Mouse (Mus musculus) heart, embryonic 12.5 days (tissue): ENCODE results near the gene Mcm2. TPM values are rescaled to one million over a fixed set of nuclear protein-coding genes. Genes with fewer than 3 reads are reported as not detected.

Experiments used
- ATAC-seq: fragments of 200-750 bp; cut with Nextera tagmentation; 2 replicates; pipeline ENCODE4 v1.8.0; 2017; ENCODE audit warnings: moderate TSS enrichment, moderate library complexity; ENCODE audit not compliant: insufficient number of reproducible peaks, low FRiP score
- H3K27ac ChIP-seq: fragments of 300-500 bp; sonication (generic); 2 replicates; pipeline ENCODE4 v1.5.1; 2016; ENCODE audit warnings: mild to moderate bottlenecking, moderate library complexity; ENCODE audit not compliant: poor library complexity, severe bottlenecking
- H3K27me3 ChIP-seq: fragments of 300-500 bp; sonication (generic); replicated peaks from 2 replicates; pipeline ENCODE4 v1.6.1; 2016; ENCODE audit warnings: mild to moderate bottlenecking, moderate library complexity
- H3K36me3 ChIP-seq: fragments of 300-500 bp; sonication (generic); 2 replicates; pipeline ENCODE4 v1.6.1; 2016; ENCODE audit warnings: mild to moderate bottlenecking, moderate library complexity
- H3K4me1 ChIP-seq: fragments of 300-500 bp; sonication (generic); replicated peaks from 2 replicates; pipeline ENCODE4 v1.6.1; 2016; ENCODE audit warnings: mild to moderate bottlenecking
- H3K4me2 ChIP-seq: fragments of 300-500 bp; sonication (generic); 2 replicates; pipeline ENCODE4 v1.6.1; 2016; ENCODE audit warnings: mild to moderate bottlenecking, moderate library complexity
- H3K4me3 ChIP-seq: fragments of 300-500 bp; sonication (generic); 2 replicates; pipeline ENCODE4 v1.5.1; 2016; ENCODE audit warnings: mild to moderate bottlenecking
- H3K9ac ChIP-seq: fragments of 300-500 bp; sonication (generic); 2 replicates; pipeline ENCODE4 v1.6.1; 2016; ENCODE audit warnings: mild to moderate bottlenecking, moderate library complexity
- H3K9me3 ChIP-seq: fragments of 300-500 bp; sonication (generic); replicated peaks from 2 replicates; pipeline ENCODE4 v1.6.1; 2016; ENCODE audit warnings: mild to moderate bottlenecking, moderate library complexity
- WGBS: fragments of 180-500 bp; shearing (Covaris S2); methylation state at CpG from one replicate; pipeline ENCODE4 v1.1.7; 2016; 5-methylcytosine and 5-hydroxymethylcytosine counted together
- polyA plus RNA-seq: library from polyadenylated mRNA; unstranded; fragments of >200 nt; fragmentation: Nextera tagmentation; extraction: Ambion mirVana; gene quantifications from 2 replicates; pipeline ENCODE4 v1.2.1, GENCODE M21; 2016

Gene Mcm2
- polyA plus RNA-seq, 1 experiment from 2014 or later = 130 TPM

DNA sequence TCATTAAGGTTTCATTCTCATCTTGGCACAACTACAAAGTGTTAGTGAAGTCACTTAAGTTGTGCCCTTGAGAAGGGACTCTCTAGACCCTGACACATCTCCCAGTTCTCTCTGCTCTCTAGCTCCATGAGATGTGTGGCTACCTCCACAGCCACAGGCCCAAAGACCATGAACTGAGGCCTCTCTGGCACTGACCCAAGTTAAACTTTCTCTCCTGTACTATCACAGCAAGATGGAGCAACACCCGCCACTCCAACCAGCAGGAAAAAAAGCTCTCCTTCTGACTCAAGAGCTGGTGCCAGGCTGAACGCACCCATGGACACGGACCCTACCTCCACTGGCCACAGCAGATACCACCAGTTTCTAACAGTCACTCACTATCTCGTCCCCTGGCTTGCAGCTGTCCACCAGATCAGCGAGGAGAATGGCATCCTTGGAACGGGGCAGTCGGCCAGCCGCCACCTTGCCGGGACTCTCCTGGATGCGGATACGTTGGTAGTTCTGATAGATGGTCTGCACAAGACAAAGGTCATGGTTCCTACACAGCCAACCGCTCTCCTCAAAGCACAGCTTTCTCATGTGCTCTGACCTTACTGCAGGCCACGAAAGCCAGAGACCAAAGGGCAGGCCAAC lies 9.1 kb downstream of the Mcm2 start:
- Histone ChIP-seq H3K36me3 (peaks cover 98% of the 10 kb centered on the region), H3K27ac (no peak overlapping the region), H3K9me3 (no peaks in the 10 kb centered on the region), H3K27me3 (no peaks in the 10 kb centered on the region), H3K4me2 (no peak overlapping the region), H3K9ac (no peak overlapping the region), H3K4me3 (no peak overlapping the region), H3K4me1 (no peaks in the 10 kb centered on the region; the same call in 1 of the 2 replicates)
- WGBS = 84% methylated on average over 13 of the region's 13 CpGs
- ATAC-seq = no peak

DNA sequence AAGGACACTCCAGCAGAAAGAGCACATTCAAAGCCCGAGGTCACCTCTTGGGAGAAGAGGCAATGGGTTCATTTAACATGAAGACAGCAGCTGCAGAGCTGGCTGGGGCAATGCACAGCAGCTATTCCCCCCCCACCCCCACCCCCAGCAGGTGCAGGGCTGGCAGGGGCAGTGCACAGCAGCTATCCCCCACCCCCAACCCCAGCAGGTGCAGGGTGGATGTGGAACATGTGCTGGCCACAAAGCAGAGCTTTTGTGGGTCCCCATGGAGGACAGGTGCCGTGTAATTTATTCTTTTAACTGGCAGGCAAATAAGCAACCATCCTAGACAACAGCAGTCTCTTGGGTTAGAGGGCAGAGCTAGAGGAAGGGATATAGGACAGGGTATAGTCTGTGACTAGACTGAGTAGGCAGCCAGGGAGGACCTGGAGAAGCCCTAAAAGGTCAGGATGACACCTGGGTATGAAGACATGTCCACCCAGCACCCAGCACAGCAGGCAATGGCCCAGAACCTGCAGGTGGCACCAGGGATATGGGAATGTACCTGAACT lies 12.1 kb downstream of the Mcm2 start:
- Histone ChIP-seq H3K4me1 (no peaks in the 10 kb centered on the region; the same call in 1 of the 2 replicates), H3K27me3 (no peaks in the 10 kb centered on the region), H3K36me3 (peaks cover 99% of the 10 kb centered on the region), H3K9me3 (no peaks in the 10 kb centered on the region), H3K4me3 (no peak overlapping the region), H3K4me2 (no peak overlapping the region), H3K9ac (no peak overlapping the region), H3K27ac (no peak overlapping the region)
- WGBS = 95% methylated on average over 2 of the region's 2 CpGs
- ATAC-seq = no peak

DNA sequence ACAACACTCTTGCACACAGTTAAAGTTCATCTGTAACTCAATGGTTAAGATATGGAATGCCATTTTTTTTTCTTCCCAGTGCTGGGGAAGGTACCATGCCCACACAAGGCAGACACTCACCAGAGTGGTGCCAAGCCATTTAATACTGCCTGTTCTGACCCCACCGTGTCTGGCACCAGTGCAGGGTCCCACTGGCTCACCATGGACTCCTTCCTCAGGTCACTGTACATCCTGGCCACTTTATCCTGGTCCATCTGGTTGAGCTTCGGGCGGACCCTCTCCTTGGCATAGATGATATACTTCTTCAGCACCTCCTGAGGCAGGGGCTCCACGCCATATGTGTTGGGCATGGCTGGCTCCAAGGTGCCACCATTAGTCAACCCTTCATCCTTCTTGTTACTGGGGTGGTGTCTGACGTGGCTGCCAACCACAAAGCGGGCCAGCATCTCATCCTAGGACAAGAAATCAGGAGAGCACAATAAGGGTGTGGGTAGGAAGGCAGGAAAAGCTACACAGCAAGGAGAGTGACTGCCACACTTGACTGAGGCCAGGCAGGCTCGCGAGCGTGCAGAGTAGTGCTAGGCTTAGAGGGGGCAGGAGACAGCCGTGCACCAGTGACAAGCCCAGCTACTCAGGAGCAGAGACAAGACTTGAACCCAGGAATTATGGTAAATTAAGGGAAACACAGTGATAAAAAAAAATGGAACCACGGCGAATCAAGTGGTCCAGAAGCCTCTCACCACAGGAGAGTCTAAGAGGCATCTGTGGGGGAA lies 12.8 kb downstream of the Mcm2 start:
- no peak overlapping the region for H3K9ac ChIP-seq
- ATAC-seq = no peak
- H3K36me3 ChIP-seq = peaks cover 98% of the 10 kb centered on the region
- no peaks in the 10 kb centered on the region; the same call in 1 of the 2 replicates for H3K4me1 ChIP-seq
- no peaks in the 10 kb centered on the region for H3K27me3 ChIP-seq
- 94% methylated on average over 12 of the region's 12 CpGs for WGBS
- no peak overlapping the region for H3K27ac ChIP-seq
- no peaks in the 10 kb centered on the region for H3K9me3 ChIP-seq
- no peak overlapping the region for H3K4me3 ChIP-seq
- H3K4me2 ChIP-seq = no peak overlapping the region

DNA sequence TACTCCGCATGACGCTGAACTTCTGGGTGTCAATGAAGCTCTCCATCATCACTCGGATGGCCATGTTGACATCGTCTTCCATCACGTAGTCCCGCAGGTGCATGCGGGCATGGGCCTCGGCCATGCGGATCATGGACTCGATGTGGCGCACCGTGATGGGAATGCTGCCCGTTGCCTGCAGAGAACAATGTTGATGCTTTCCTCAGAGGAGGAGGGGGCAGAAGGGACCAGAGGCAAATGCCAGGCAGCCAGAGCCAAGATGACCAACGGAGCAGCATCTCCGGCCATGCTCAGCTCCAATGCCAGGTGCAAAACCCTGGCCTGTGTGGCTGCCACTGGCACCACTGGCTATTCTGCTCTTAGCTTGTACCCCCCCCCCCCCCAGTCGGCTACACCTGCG lies 13.9 kb downstream of the Mcm2 start:
- Histone ChIP-seq H3K36me3 (peaks cover 93% of the 10 kb centered on the region), H3K9ac (no peak overlapping the region), H3K4me2 (no peak overlapping the region), H3K4me1 (no peaks in the 10 kb centered on the region; the same call in 1 of the 2 replicates), H3K27me3 (no peaks in the 10 kb centered on the region), H3K9me3 (no peaks in the 10 kb centered on the region), H3K27ac (no peak overlapping the region), H3K4me3 (no peak overlapping the region)
- WGBS = 95% methylated on average over 17 of the region's 17 CpGs
- ATAC-seq = no peak

DNA sequence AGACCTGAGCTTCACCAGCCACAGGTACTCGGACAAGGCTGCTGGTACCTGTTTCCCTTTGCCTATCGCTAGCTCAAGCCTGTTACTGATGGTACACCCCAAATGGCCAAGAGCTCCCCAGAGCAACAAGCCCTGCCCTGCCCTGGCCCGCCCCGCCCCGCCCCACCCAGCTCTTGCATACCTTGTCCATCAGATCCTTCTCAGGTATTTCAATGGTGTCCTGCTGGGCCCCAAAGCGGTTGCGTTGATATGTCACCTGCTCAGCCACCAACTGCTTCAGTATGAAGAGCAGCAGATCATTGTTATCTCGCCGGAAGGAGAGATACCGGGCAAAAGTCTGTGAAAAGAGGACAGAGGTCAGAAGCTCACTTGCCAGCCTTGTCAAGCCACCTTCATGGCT lies 14.4 kb downstream of the Mcm2 start:
- ATAC-seq = no peak
- no peaks in the 10 kb centered on the region for H3K9me3 ChIP-seq
- no peak overlapping the region for H3K9ac ChIP-seq
- H3K36me3 ChIP-seq = peaks cover 88% of the 10 kb centered on the region
- no peaks in the 10 kb centered on the region for H3K4me1 ChIP-seq
- no peak overlapping the region for H3K4me3 ChIP-seq
- WGBS = 91% methylated on average over 10 of the region's 10 CpGs
- no peak overlapping the region for H3K4me2 ChIP-seq
- H3K27me3 ChIP-seq = no peaks in the 10 kb centered on the region
- no peak overlapping the region for H3K27ac ChIP-seq

DNA sequence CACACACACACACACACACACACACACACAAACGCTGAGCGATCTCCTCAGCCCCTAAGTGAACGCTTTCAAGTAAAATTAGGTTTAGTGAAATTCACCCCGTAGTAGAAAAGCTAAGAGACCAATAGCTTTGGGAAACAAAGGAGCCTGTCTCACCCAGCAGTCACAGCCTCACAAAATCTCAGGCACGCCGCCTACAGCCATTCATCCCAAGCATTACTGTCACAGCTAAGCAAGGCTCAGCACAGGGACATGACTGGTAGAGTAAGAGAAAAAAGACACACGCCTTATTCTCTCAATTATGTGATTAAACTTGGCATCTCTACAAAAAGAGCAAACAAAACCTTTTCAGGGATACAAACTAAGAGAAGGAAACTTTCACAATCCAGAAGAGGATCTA lies 17.2 kb downstream of the Mcm2 start:
- no peak overlapping the region for H3K4me3 ChIP-seq
- no peaks in the 10 kb centered on the region for H3K4me1 ChIP-seq
- 90% methylated on average over 7 of the region's 7 CpGs for WGBS
- H3K9me3 ChIP-seq = no peaks in the 10 kb centered on the region
- H3K36me3 ChIP-seq = peaks cover 60% of the 10 kb centered on the region
- H3K9ac ChIP-seq = no peak overlapping the region
- ATAC-seq = no peak
- H3K27ac ChIP-seq = no peak overlapping the region
- no peak overlapping the region for H3K4me2 ChIP-seq
- no peaks in the 10 kb centered on the region for H3K27me3 ChIP-seq

DNA sequence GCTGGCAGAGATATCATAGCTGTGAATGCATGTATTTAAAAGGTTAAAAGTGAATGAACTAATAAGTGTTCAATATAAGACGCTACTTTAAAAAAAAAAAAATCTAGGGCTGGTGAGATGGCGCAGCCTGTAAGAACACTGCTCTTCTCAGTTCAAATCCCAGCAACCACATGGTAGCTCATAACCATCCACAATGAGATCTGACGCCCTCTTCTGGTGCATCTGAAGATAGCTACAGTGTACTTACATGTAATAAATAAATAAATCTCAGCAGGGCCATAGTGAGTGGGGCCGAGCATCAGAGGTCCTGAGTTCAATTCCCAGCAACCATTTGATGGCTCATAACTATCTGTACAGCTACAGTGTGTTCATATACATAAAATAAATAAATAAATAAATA lies 19.1 kb downstream of the Mcm2 start:
- whole genome bisulfite sequencing = 73% methylated on average over 4 of the region's 4 CpGs
- Histone ChIP-seq H3K4me2 (no peak overlapping the region), H3K4me3 (no peak overlapping the region), H3K27me3 (peaks cover 9% of the 10 kb centered on the region; the same call in 1 of the 2 replicates), H3K27ac (no peak overlapping the region), H3K9ac (no peak overlapping the region), H3K36me3 (peaks cover 42% of the 10 kb centered on the region), H3K4me1 (no peaks in the 10 kb centered on the region), H3K9me3 (no peaks in the 10 kb centered on the region)
- ATAC-seq = no peak

DNA sequence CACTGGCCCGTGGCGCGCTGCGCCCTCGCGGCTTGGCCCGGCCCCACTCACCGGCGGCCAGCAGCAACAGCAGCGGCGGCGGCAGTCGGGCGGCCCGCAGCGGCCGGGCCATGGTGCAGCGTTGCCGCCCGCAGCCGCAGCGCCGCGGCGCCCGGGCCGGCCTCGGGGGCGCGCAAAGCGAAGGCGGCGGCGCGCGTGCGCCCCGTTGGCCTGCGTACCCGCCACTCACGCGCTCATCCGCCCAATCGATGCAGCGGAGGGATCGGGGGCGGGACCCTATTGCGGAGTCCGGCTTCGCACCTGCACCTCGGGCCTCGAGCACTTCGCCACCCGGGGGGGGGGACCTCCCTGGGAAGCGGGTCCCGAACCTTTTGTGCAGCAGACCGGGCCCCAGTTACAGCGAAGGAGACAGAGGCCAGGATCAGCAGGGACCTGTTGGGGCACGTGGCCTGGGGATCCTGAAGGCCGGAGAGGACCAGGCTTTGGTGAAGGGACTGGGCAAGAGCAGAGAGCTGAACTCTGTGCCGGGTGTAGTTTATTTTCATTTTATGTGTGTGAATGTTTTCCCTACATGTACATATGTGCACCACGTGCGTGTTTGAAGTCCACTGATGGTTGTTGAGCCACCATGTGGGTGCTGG lies 23.6 kb downstream of the Mcm2 start, which contains the start of gene Podxl2:
Podxl2 (minus strand) TSS at position 177 of the 641 bp plus-strand sequence.
- H3K4me1 ChIP-seq = peaks cover 15% of the 10 kb centered on the region
- ATAC-seq = peak; percentile 58
- H3K36me3 ChIP-seq = 0 out of 2 replicates have a peak, but pooled peaks cover 1% of the 10 kb centered on the region
- 16% methylated on average over 62 of the region's 63 CpGs for WGBS
- no peaks in the 10 kb centered on the region for H3K9me3 ChIP-seq
- H3K27ac ChIP-seq = no peak within 1 kb of the TSS
- H3K4me2 ChIP-seq = peak within 1 kb of the TSS; percentile 98
- H3K9ac ChIP-seq = peak within 1 kb of the TSS; percentile 82
- peak within 1 kb of the TSS; percentile 81 for H3K4me3 ChIP-seq
- H3K27me3 ChIP-seq = peaks cover 25% of the 10 kb centered on the region

DNA sequence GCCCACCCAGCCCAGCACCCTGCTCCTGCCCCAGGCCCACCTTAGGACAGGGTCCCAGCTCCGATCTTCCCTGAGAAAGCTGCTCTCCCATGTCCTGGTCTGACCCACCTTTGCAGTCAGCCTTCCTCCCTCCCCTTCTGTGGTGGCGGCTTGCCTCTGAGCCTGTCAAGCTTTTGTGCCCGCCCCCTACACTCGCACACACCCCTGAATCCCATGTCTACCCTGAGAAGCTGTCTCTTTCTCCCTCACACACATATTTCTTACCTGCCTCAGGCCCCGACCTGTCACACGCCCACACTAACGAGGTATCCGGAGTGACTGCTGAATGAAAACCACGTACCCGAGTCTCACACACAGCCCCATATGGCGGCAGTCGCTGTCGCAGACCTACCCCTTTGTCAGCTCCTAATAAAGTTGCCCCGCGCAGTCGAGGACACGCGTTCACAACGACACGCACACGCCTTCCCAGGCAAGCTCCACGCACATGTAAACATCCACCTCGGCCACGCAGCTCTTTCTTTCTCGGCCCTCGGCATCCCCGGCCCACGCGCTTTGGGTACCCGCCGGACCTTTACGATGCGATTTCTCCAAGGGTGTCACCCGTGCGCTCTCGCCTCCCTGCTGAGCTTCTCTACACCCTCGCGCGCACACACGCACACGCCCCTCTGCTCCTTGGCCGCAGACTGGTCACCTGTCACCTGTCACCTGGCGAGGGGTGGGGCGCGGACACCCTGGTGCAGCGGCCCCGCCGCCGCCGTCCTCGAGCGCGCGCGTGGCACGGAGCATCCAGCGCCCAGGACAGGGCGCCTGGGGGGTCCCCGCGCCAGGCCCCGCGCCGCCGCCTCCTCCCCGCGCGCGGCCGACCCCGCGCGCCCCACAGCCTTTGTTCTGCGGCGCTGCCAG lies 24.4 kb downstream of the Mcm2 start:
- no peak overlapping the region for H3K27ac ChIP-seq
- H3K4me1 ChIP-seq = peaks cover 15% of the 10 kb centered on the region

DNA sequence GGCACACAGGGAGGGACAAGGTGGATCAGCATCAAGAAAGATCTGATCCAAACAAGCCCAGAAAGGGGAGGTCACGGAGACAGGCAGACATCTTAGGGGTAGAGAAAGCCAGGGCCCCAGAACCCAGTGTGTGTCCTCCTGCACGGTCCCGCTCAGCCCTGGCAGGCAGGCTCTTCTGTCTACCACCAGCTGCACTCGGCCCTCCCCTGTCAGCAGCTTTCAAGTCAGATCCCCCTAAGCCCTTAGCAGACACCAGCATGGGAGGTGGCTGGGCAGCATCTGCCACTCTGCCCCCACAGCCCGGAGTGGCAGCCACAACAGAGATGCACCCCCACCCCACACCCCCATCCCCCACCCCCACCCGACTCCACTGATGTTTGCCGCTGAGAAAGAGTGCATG lies 25.8 kb downstream of the Mcm2 start:
- Histone ChIP-seq H3K4me3 (no peak overlapping the region), H3K4me1 (peaks cover 15% of the 10 kb centered on the region), H3K9me3 (no peaks in the 10 kb centered on the region), H3K4me2 (peak overlapping the region; percentile 16; the same call in 1 of the 2 replicates), H3K9ac (0 out of 2 replicates have a peak overlapping the region, but pooled peaks have one; percentile 5), H3K27ac (no peak overlapping the region), H3K27me3 (peaks cover 25% of the 10 kb centered on the region), H3K36me3 (no peaks in the 10 kb centered on the region)
- 27% methylated on average over 7 of the region's 7 CpGs for WGBS
- ATAC-seq = no peak

More for the DNA sequence above, 24.4 kb downstream of the Mcm2 start:
- Histone ChIP-seq H3K4me3 (peak overlapping the region; percentile 81), H3K27me3 (peaks cover 25% of the 10 kb centered on the region), H3K9me3 (no peaks in the 10 kb centered on the region), H3K4me2 (peak overlapping the region; percentile 98), H3K9ac (peak overlapping the region; percentile 82), H3K36me3 (no peaks in the 10 kb centered on the region)
- WGBS = 5% methylated on average over 67 of the region's 74 CpGs
- 0 out of 2 replicates have a peak, but pooled peaks have one; percentile 24 for ATAC-seq
